Mouse (Mus musculus): Measurements from ENCODE around the gene Fbxw19. TPM values are rescaled to one million over a fixed set of nuclear protein-coding genes. Genes with fewer than 3 reads are reported as not detected.
"Not testable (repeated sequence)": the region's sequence is repeated elsewhere in the genome, so short reads cannot be mapped to it uniquely, and the experiment has no call there.

Fbxw19 gene
- not detected in 2 replicates for polyA plus RNA-seq (2015; fragmentation: Nextera tagmentation; extraction: Ambion mirVana)

GRCm38 (mm10) chr9:109495775-109496174 is at the start of gene Fbxw19:
Gene Fbxw19 (minus strand): TSS chr9:109495875.
- not testable (repeated sequence) for H3K9ac ChIP-seq (ENCODE audit: low read depth, low read length); H3K36me3 ChIP-seq (ENCODE audit: control insufficient read depth, insufficient read depth, low read length); ATAC-seq; H3K27me3 ChIP-seq (replicated peaks; ENCODE audit: control insufficient read depth, insufficient read depth, low read length); H3K9me3 ChIP-seq (ENCODE audit: control insufficient read depth, low read length); H3K4me2 ChIP-seq (ENCODE audit: low read depth, low read length); H3K4me3 ChIP-seq (ENCODE audit: low read length); H3K27ac ChIP-seq (ENCODE audit: low read length); H3K4me1 ChIP-seq (ENCODE audit: control insufficient read depth, insufficient read depth, low read length)
- 85% methylated on average over 1 of the region's 1 CpGs for WGBS

DNA sequence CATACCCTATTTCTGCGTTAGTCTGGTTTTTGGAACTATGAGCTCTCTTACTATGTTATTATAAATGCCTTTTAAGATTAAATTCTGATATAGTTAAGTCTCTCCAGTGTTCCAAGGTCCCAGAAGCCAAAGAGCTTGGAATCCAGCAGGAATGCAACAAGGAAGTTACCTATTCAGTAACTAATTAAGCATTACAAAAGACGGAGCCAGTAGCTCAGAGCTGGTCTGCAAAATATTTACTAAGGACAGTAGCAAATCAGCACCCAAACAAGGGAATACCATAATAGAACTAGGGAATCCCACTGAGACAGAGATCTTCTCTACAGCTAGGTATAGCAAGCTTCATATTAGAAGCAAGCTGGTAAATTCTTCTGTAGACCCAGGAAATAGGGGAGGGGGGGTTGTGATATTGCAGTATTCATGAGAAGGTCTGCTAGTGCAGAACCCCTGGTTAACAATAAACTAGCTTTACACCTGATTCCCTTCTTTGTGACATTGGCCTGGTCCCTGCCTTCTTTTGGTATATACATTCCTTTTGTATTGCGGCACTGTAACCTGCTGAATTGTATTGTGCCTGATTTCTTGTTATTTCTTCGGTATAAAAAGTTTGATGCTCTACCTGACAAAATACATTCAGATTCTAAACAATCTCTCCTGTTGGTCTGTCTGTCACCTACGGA is 27.9 kb upstream of the Fbxw19 start:
- ATAC-seq: no peak
- 68% methylated on average over 5 of the region's 5 CpGs for WGBS
- H3K9ac ChIP-seq (ENCODE audit: low read depth, low read length): no peak overlapping the region
- H3K9me3 ChIP-seq (ENCODE audit: control insufficient read depth, low read length): no peaks in the 10 kb centered on the region
- no peak overlapping the region for H3K4me2 ChIP-seq (ENCODE audit: low read depth, low read length)
- no peaks in the 10 kb centered on the region for H3K36me3 ChIP-seq (ENCODE audit: control insufficient read depth, insufficient read depth, low read length)
- H3K4me3 ChIP-seq (ENCODE audit: low read length): no peak overlapping the region
- no peak overlapping the region for H3K27ac ChIP-seq (ENCODE audit: low read length)
- no peaks in the 10 kb centered on the region for H3K27me3 ChIP-seq (replicated peaks; ENCODE audit: control insufficient read depth, insufficient read depth, low read length)
- H3K4me1 ChIP-seq (ENCODE audit: control insufficient read depth, insufficient read depth, low read length): no peaks in the 10 kb centered on the region

DNA sequence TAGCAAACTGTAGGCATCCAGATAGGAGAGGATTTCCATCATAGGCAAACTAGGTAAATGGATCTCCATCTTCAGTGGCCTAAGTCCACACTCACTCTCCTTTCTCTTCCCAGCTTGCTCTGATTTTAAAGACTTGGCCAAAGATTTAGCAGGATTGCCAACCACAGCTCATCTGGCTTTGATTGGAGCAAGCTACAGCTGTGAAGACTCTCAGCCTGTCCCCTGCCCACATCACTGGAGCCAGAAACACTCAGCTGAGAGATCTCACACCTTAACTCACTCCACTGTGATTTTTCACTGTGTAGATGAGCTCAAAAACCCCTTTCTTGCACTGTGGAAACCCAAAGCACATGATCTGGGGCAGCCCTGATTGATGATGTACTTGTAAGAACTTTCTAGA is 46.6 kb downstream of the Fbxw19 start, which contains the start of gene Fbxw16:
Gene Fbxw16 (minus strand): TSS at position 101 of the 400 bp plus-strand sequence.
- ATAC-seq: no peak
- Histone ChIP-seq H3K4me3 (ENCODE audit: low read length) (no peak within 1 kb of the TSS), H3K36me3 (ENCODE audit: control insufficient read depth, insufficient read depth, low read length) (no peaks in the 10 kb centered on the region), H3K4me2 (ENCODE audit: low read depth, low read length) (no peak within 1 kb of the TSS), H3K9me3 (ENCODE audit: control insufficient read depth, low read length) (no peaks in the 10 kb centered on the region), H3K27ac (ENCODE audit: low read length) (no peak within 1 kb of the TSS), H3K4me1 (ENCODE audit: control insufficient read depth, insufficient read depth, low read length) (no peaks in the 10 kb centered on the region), H3K27me3 (replicated peaks; ENCODE audit: control insufficient read depth, insufficient read depth, low read length) (no peaks in the 10 kb centered on the region), H3K9ac (ENCODE audit: low read depth, low read length) (no peak within 1 kb of the TSS)

- ATAC-seq: no peak
These were observed 62.7 kb downstream of the Fbxw19 start for GRCm38 (mm10) chr9:109432956-109433355.

More at GRCm38 (mm10) chr9:109432956-109433355, 62.7 kb downstream of the Fbxw19 start:
- H3K4me2 ChIP-seq (ENCODE audit: low read depth, low read length): no peak overlapping the region
- H3K36me3 ChIP-seq (ENCODE audit: control insufficient read depth, insufficient read depth, low read length): no peaks in the 10 kb centered on the region
- H3K27ac ChIP-seq (ENCODE audit: low read length): no peak overlapping the region
- no peak overlapping the region for H3K4me3 ChIP-seq (ENCODE audit: low read length)
- no peaks in the 10 kb centered on the region for H3K9me3 ChIP-seq (ENCODE audit: control insufficient read depth, low read length)
- no peaks in the 10 kb centered on the region for H3K4me1 ChIP-seq (ENCODE audit: control insufficient read depth, insufficient read depth, low read length)
- no peaks in the 10 kb centered on the region for H3K27me3 ChIP-seq (replicated peaks; ENCODE audit: control insufficient read depth, insufficient read depth, low read length)
- WGBS: 77% methylated on average over 1 of the region's 1 CpGs
- no peak overlapping the region for H3K9ac ChIP-seq (ENCODE audit: low read depth, low read length)

Other genes with a start within 250 kb of the Fbxw19 start
- not detected in 2 replicates for gene Fbxw14, start 208.2 kb downstream of the Fbxw19 start, polyA plus RNA-seq (2015; fragmentation: Nextera tagmentation; extraction: Ambion mirVana)
- gene Fbxw28, start 156.2 kb downstream of the Fbxw19 start, polyA plus RNA-seq (2015; fragmentation: Nextera tagmentation; extraction: Ambion mirVana): not detected in 2 replicates
- not detected in 2 replicates for gene Fbxw22, start 91.6 kb downstream of the Fbxw19 start, polyA plus RNA-seq (2015; fragmentation: Nextera tagmentation; extraction: Ambion mirVana)
- not detected in 2 replicates for gene Fbxw16, start 46.7 kb downstream of the Fbxw19 start, polyA plus RNA-seq (2015; fragmentation: Nextera tagmentation; extraction: Ambion mirVana)
- not detected in 2 replicates for gene Fbxw15, start 72.4 kb upstream of the Fbxw19 start, polyA plus RNA-seq (2015; fragmentation: Nextera tagmentation; extraction: Ambion mirVana)
- 0.09 TPM in 1 of 2 replicates, not detected in the other for gene Fbxw24, start 130.2 kb upstream of the Fbxw19 start, polyA plus RNA-seq (2015; fragmentation: Nextera tagmentation; extraction: Ambion mirVana)
- not detected in 2 replicates for gene Fbxw25, start 168.8 kb upstream of the Fbxw19 start, polyA plus RNA-seq (2015; fragmentation: Nextera tagmentation; extraction: Ambion mirVana)
- gene Fbxw18, start 206.8 kb upstream of the Fbxw19 start, polyA plus RNA-seq (2015; fragmentation: Nextera tagmentation; extraction: Ambion mirVana): 0.09 TPM in 1 of 2 replicates, not detected in the other